10 mouse cellular contexts compared by ENCODE assay signal in the genomic region with DNA sequence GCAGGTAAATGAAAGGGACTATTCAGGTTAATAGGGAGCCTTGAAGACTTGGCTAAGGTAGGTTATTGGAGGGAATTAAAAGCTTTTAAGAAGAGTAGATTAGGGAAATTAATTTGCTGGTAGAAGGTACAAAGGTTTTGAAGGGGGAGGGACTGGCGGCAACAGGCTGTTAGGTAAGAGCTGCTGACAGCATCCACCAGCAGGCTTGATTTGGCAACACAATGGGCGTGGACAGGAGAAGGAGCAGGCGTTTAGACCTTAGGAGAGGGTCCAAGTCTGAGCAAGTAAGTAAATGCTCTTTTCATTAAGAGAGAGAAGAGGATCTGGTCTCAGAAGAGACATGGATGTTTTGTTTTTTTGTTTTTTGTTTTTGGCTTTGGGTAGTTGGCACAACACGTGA. TPM values are rescaled to one million over a fixed set of nuclear protein-coding genes. Genes with fewer than 3 reads are reported as not detected.
A peak's percentile ranks its signal among the peaks of the same experiment; 100 is the strongest.
DNase-seq lines count a peak whose midpoint lies in the region; ATAC-seq and TF ChIP-seq lines count a peak whose summit lies in the region.
"Had no signal": no experiment of that assay in that cellular context is flagged by ENCODE, and none has a peak within 500 bp of the region (broad histone marks: within the 10 kb centered on the region; RNA-seq: fewer than 3 reads in every experiment).

No protein-coding gene starts in this region.

- no peak overlapping the region for H3K9ac ChIP-seq in heart, postnatal 0 days (replicated peaks; ENCODE audit: low read depth, low read length)
- H3K9ac ChIP-seq in heart, embryonic 12.5 days, result no peak overlapping the region
- no peak overlapping the region for H3K9ac ChIP-seq in intestine, postnatal 0 days (ENCODE audit: low read depth, low read length)

- no peak for TF ChIP-seq EP300 in heart, postnatal 0 days (IDR thresholded peaks at IDR 0.05; ENCODE audit: low read depth)

- H3K9me3 ChIP-seq in heart, postnatal 0 days (replicated peaks; ENCODE audit: control insufficient read depth, low read length), result no peaks in the 10 kb centered on the region
- H3K9me3 ChIP-seq in heart, embryonic 12.5 days (replicated peaks), result no peaks in the 10 kb centered on the region
- H3K9me3 ChIP-seq in intestine, postnatal 0 days (ENCODE audit: control insufficient read depth), result no peaks in the 10 kb centered on the region

- H3K4me2 ChIP-seq in heart, postnatal 0 days (ENCODE audit: low read depth, low read length), result no peak overlapping the region
- H3K4me2 ChIP-seq in heart, embryonic 12.5 days, result no peak overlapping the region
- no peak overlapping the region for H3K4me2 ChIP-seq in intestine, postnatal 0 days (replicated peaks; ENCODE audit: low read depth)

- no peak overlapping the region for H3K4me3 ChIP-seq in heart, postnatal 0 days (ENCODE audit: low read depth, low read length)
- no peak overlapping the region for H3K4me3 ChIP-seq in heart, embryonic 12.5 days
- H3K4me3 ChIP-seq in intestine, postnatal 0 days (ENCODE audit: low read depth, low read length), result no peak overlapping the region
- H3K4me3 ChIP-seq: left cerebral cortex, adult 2 months had no signal

- TF ChIP-seq CTCF in heart, postnatal 0 days (IDR thresholded peaks at IDR 0.05; ENCODE audit: low read depth), result no peak
- no peak for TF ChIP-seq CTCF in intestine, postnatal 0 days (IDR thresholded peaks at IDR 0.05; ENCODE audit: low read depth)

- no peaks in the 10 kb centered on the region for H3K27me3 ChIP-seq in heart, postnatal 0 days (ENCODE audit: control insufficient read depth, insufficient read depth, low read length)
- no peaks in the 10 kb centered on the region for H3K27me3 ChIP-seq in heart, embryonic 12.5 days (replicated peaks)
- no peaks in the 10 kb centered on the region for H3K27me3 ChIP-seq in intestine, postnatal 0 days (replicated peaks; ENCODE audit: control insufficient read depth, insufficient read depth, low read length)

- no peaks in the 10 kb centered on the region for H3K36me3 ChIP-seq in heart, postnatal 0 days (replicated peaks; ENCODE audit: control insufficient read depth, insufficient read depth, low read length)
- H3K36me3 ChIP-seq in heart, embryonic 12.5 days, result no peaks in the 10 kb centered on the region
- no peaks in the 10 kb centered on the region for H3K36me3 ChIP-seq in intestine, postnatal 0 days (ENCODE audit: control insufficient read depth, insufficient read depth)

- peaks cover 17% of the 10 kb centered on the region for H3K4me1 ChIP-seq in heart, postnatal 0 days (ENCODE audit: control insufficient read depth, insufficient read depth)
- H3K4me1 ChIP-seq in heart, embryonic 12.5 days (replicated peaks), result peaks cover 18% of the 10 kb centered on the region
- peaks cover 6% of the 10 kb centered on the region; the same call in 1 of the 2 replicates for H3K4me1 ChIP-seq in intestine, postnatal 0 days (replicated peaks; ENCODE audit: control insufficient read depth, insufficient read depth, low read length)

- H3K27ac ChIP-seq in heart, postnatal 0 days (ENCODE audit: low read depth), result no peak overlapping the region
- no peak overlapping the region for H3K27ac ChIP-seq in heart, embryonic 12.5 days (ENCODE audit: poor library complexity, severe bottlenecking)
- H3K27ac ChIP-seq in intestine, postnatal 0 days (ENCODE audit: low read depth, low read length), result no peak overlapping the region
- H3K27ac ChIP-seq: kidney, postnatal 0 days; left cerebral cortex, adult 2 months had no signal

- 40% methylated on average over 4 of the region's 4 CpGs for WGBS in heart, postnatal 0 days
- WGBS in heart, embryonic 12.5 days, result 24% methylated on average over 4 of the region's 4 CpGs
- WGBS in intestine, postnatal 0 days, result 50% methylated on average over 4 of the region's 4 CpGs

- ATAC-seq in heart, postnatal 0 days (ENCODE audit: insufficient read depth, low read depth), result no peak
- no peak for ATAC-seq in heart, embryonic 12.5 days (ENCODE audit: insufficient number of reproducible peaks, low FRiP score)
- ATAC-seq in intestine, postnatal 0 days, result peak; percentile 66
- ATAC-seq in CD4-positive, CD25-positive, alpha-beta regulatory T cell, adult 4 months, result no peak

- DNase-seq in heart, postnatal 0 days (ENCODE audit: low spot score), result peak; percentile 41
- DNase-seq in adipocyte (ENCODE audit: low spot score), result peak; percentile 58
- peak; percentile 42 to 45 for DNase-seq in lung, postnatal 4 days
- no peak for DNase-seq in cerebellum, adult 11-12 months
- DNase-seq: right cerebral cortex, postnatal 25 days had no signal

RNA-seq across cellular contexts. Expression of gene Pcnx, which starts 3.1 kb away (rescaled TPM):
- 34.9 and 37.4 TPM in 2 replicates for total RNA-seq in heart, postnatal 0 days (2014; rRNA removed; ENCODE audit: low replicate concordance)
- polyA plus RNA-seq in heart, postnatal 0 days (2015; fragmentation: Nextera tagmentation; extraction: Ambion mirVana), result 7.1 and 9.3 TPM in 2 replicates
- polyA plus RNA-seq in heart, embryonic 12.5 days (2016; fragmentation: Nextera tagmentation; extraction: Ambion mirVana), result 17.8 and 19.1 TPM in 2 replicates
- 11.0 and 12.4 TPM in 2 replicates for polyA plus RNA-seq in intestine, postnatal 0 days (2015; fragmentation: Nextera tagmentation; extraction: Ambion mirVana)
- polyA plus RNA-seq in CD4-positive, CD25-positive, alpha-beta regulatory T cell, adult 4 months (2017; shearing (Covaris generic)), result 10 to 100 TPM; 12.0 to 14.8 TPM
